Mouse (Mus musculus) heart, postnatal 0 days (tissue): Measurements from ENCODE around the gene Lonp1. TPM values are rescaled to one million over a fixed set of nuclear protein-coding genes. Genes with fewer than 3 reads are reported as not detected.

ENCODE experiments used
- ATAC-seq: fragments of 200-750 bp; cut with Nextera tagmentation; 2 replicates; pipeline ENCODE4 v1.8.0; 2017; ENCODE audit warnings: low read depth, moderate number of reproducible peaks, moderate library complexity; ENCODE audit not compliant: insufficient read depth
- DNase-seq: peaks from one replicate; pipeline ENCODE4 v3.0.0-alpha.2; 2016; ENCODE audit warnings: low spot score
- H3K27ac ChIP-seq: fragments of 300-500 bp; sonication (generic); 2 replicates; pipeline ENCODE4 v1.5.1; 2014; ENCODE audit warnings: low read depth, mild to moderate bottlenecking
- H3K27me3 ChIP-seq: fragments of 300-500 bp; sonication (generic); 2 replicates; pipeline ENCODE4 v1.6.1; 2014; ENCODE audit warnings: low read length, mixed read lengths; ENCODE audit not compliant: control insufficient read depth, insufficient read depth
- H3K36me3 ChIP-seq: fragments of 300-500 bp; sonication (generic); replicated peaks from 2 replicates; pipeline ENCODE4 v1.6.1; 2014; ENCODE audit warnings: low read length, mixed read lengths; ENCODE audit not compliant: control insufficient read depth, insufficient read depth
- H3K4me1 ChIP-seq: fragments of 300-500 bp; sonication (generic); 2 replicates; pipeline ENCODE4 v1.6.1; 2014; ENCODE audit warnings: antibody characterized with exemption; ENCODE audit not compliant: control insufficient read depth, insufficient read depth
- H3K4me2 ChIP-seq: fragments of 300-500 bp; sonication (generic); 2 replicates; pipeline ENCODE4 v1.6.1; 2014; ENCODE audit warnings: low read depth, mild to moderate bottlenecking, low read length, moderate library complexity
- H3K4me3 ChIP-seq: fragments of 300-500 bp; sonication (generic); 2 replicates; pipeline ENCODE4 v1.5.1; 2014; ENCODE audit warnings: low read depth, low read length
- H3K9ac ChIP-seq: fragments of 300-500 bp; sonication (generic); replicated peaks from 2 replicates; pipeline ENCODE4 v1.6.1; 2014; ENCODE audit warnings: low read depth, low read length, mixed read lengths
- H3K9me3 ChIP-seq: fragments of 300-500 bp; sonication (generic); replicated peaks from 2 replicates; pipeline ENCODE4 v1.6.1; 2016; ENCODE audit warnings: low read length; ENCODE audit not compliant: control insufficient read depth
- CTCF ChIP-seq: IDR thresholded peaks from 2 replicates; pipeline ENCODE4 v1.5.1; 2016; ENCODE audit warnings: antibody characterized with exemption, control low read depth, low read depth
- EP300 ChIP-seq: IDR thresholded peaks from 2 replicates; pipeline ENCODE4 v1.6.1; 2016; ENCODE audit warnings: antibody characterized with exemption, low read depth
- WGBS: fragments of 180-500 bp; shearing (Covaris S2); extraction: QIAGEN DNeasy Blood & Tissue Kit; methylation state at CpG from one replicate; pipeline ENCODE4 v1.1.7; 2014; 5-methylcytosine and 5-hydroxymethylcytosine counted together
- polyA plus RNA-seq: library from polyadenylated mRNA; unstranded; fragments of >200 nt; fragmentation: Nextera tagmentation; extraction: Ambion mirVana; gene quantifications from 2 replicates; pipeline ENCODE4 v1.2.1, GENCODE M21; 2015
- total RNA-seq: library from RNA; depleted of rRNA; stranded (reverse); fragments of >200 nt; gene quantifications from 2 replicates; pipeline ENCODE4 v1.2.3, GENCODE M21; 2014; ENCODE audit warnings: low replicate concordance

The Lonp1 gene
- total and polyA plus RNA-seq, 2 experiments from 2014 or later: 46.4 to 109 TPM

DNA sequence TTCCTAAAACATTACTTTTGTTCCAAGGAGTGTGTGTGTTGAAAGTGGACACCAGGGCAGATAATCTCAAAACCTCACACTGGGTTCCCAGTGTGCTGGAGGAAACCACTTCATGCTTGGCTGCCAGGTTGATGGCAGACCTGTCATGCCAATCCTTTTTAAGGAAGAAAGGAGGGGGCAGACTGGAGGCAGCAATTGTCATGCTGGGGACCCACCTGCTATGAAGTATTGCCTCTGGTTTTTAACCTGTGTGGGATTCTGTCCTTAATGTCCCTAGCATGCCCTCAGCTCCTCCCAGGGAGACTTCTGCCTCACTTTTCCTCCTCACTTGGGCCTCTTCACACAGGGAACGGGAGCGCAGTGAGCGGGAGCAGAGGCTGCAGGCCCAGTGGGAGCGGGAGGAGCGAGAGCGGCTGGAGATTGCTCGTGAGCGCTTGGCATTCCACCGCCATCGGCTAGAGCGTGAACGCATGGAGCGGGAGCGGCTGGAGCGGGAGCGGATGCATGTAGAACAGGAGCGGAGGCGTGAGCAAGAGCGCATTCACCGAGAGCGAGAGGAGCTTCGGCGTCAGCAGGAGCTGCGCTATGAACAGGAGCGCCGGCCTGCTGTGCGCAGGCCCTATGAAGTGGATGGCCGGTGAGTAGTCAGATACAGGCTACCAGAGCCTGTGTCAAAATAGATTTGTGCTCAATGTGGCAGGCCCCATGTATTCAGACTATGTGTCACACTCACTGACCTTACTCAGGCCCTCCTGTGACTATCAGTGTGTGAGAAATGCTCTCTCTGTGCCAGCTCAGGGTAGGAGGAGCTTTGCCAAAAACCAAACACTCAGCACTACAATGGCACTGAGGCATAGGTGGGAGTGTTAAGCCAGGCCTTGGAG is 23.3 kb downstream of the Lonp1 start:
- 91% methylated on average over 28 of the region's 28 CpGs for WGBS
- H3K4me2 ChIP-seq: no peak overlapping the region
- TF ChIP-seq CTCF: no peak
- no peak for TF ChIP-seq EP300
- ATAC-seq (no peak), DNase-seq (no peak)
- peaks cover 80% of the 10 kb centered on the region for H3K36me3 ChIP-seq
- H3K27ac ChIP-seq: no peak overlapping the region
- H3K9ac ChIP-seq: no peak overlapping the region
- H3K9me3 ChIP-seq: no peaks in the 10 kb centered on the region
- no peaks in the 10 kb centered on the region for H3K27me3 ChIP-seq
- H3K4me3 ChIP-seq: no peak overlapping the region
- 0 out of 2 replicates have a peak, but pooled peaks cover 3% of the 10 kb centered on the region for H3K4me1 ChIP-seq

DNA sequence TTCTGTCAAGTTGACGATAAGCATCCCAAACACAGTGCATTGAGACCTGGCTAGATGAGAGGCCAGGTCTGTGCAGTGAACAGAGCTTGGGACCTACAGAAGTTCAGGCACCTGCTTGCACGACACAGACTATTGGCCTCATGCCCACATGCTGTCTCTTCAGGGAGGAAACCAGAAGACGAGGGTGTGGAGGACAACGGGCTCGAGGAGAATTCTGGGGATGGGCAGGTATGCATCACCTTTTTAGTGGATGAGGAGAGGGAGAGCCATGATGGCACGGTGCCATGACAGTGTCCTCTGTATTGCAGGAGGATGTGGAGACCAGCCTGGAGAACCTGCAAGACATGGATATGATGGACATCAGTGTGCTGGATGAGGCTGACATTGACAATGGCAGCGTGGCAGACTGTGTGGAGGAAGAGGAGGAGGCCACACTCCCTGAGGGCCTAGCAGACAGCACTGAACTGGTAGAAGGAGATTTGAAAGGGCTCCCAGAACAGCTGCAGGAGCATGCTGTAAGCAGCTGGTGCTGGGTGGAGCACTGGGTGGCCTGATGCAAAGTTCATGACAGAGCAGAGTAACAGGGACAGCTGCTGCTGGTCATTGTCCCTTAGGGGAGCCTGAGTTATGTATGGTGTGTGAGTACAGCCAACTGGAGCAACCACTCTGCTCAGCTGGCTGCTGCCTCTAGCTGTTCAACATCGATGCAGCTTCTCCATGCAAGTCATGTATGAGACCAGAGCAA is 33.0 kb downstream of the Lonp1 start:
- H3K27me3 ChIP-seq: no peaks in the 10 kb centered on the region
- H3K9ac ChIP-seq: no peak overlapping the region
- no peak overlapping the region for H3K4me2 ChIP-seq
- TF ChIP-seq CTCF (no peak), EP300 (no peak)
- H3K4me1 ChIP-seq: no peaks in the 10 kb centered on the region
- peaks cover 95% of the 10 kb centered on the region for H3K36me3 ChIP-seq
- H3K27ac ChIP-seq: no peak overlapping the region
- H3K9me3 ChIP-seq: no peaks in the 10 kb centered on the region
- ATAC-seq (peak; percentile 56), DNase-seq (no peak)
- WGBS: 65% methylated on average over 8 of the region's 8 CpGs
- H3K4me3 ChIP-seq: no peak overlapping the region

DNA sequence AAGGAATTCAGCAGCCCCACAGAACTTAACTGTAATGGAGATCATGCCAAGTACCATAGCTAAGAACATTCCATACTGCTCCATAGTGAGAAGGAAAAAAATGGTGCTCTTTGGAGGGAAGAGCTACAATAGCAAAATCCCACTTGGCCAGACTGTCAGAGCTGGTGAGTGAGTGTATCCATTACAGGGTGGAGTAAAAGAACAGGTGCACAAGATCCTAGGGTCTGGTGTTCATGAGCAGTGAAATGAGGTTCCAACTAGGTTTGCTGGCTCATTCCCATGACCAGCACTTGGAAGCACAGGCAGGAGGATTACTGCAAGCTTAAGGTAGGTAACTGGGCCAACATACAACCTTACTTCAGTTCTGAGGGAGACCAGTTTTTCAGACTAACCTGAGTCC is 34.1 kb downstream of the Lonp1 start:
- DNase-seq: no peak
- H3K36me3 ChIP-seq: peaks cover 99% of the 10 kb centered on the region
- no peak for ATAC-seq

DNA sequence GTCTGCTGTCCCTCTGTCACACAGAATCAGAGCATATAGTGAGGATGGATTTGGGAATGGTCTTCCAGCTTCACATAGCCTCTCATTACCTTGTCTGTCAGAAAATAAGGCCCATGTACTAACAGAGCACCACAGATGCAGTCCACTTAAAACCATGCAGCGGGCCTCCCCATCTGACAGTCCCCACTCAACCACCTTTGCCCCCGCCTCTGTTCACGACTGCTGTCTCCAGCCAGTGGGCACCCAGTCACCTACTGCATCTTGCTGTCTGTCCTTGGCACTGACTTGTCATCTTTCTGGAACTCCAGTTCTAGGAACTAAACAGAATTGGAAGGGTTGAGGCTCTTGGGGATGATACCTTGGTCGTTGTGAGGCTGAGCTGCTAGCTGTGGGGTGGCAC is 37.8 kb downstream of the Lonp1 start:
- DNase-seq (no peak), ATAC-seq (no peak)
- Histone ChIP-seq H3K9me3 (no peaks in the 10 kb centered on the region), H3K4me3 (no peak overlapping the region), H3K4me1 (peaks cover 12% of the 10 kb centered on the region), H3K27me3 (no peaks in the 10 kb centered on the region), H3K9ac (no peak overlapping the region), H3K27ac (no peak overlapping the region), H3K36me3 (peaks cover 74% of the 10 kb centered on the region), H3K4me2 (no peak overlapping the region)
- 92% methylated on average over 4 of the region's 4 CpGs for WGBS
- TF ChIP-seq EP300: no peak
- TF ChIP-seq CTCF: no peak

More for the DNA sequence above, 34.1 kb downstream of the Lonp1 start:
- Histone ChIP-seq H3K27ac (no peak overlapping the region), H3K9ac (no peak overlapping the region), H3K4me1 (no peaks in the 10 kb centered on the region), H3K4me2 (no peak overlapping the region), H3K9me3 (no peaks in the 10 kb centered on the region), H3K27me3 (no peaks in the 10 kb centered on the region), H3K4me3 (no peak overlapping the region)
- TF ChIP-seq EP300: no peak
- TF ChIP-seq CTCF: no peak

DNA sequence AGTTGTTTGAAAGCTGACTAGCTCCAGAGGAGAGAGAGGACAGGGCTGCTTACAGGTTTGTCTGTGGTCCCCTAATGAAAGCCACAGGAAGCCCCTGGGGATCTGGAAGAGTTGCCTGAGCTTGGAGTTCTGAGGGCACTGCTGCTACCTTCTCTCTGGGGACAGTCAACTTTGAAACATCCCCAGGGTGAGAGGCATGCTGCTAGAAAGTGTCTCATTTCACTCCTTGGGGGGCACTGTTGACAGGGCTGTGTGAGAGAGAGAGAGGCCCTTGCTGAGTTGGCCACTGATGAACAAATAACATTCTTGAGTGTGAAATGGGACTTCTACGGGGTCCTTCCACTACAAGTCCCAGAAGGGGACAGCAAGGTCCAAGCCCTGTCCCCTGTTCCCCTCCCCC is 38.9 kb downstream of the Lonp1 start:
- peaks cover 65% of the 10 kb centered on the region for H3K36me3 ChIP-seq

More for the DNA sequence above, 38.9 kb downstream of the Lonp1 start:
- 0 out of 2 replicates have a peak overlapping the region, but pooled peaks have one; percentile 7 for H3K9ac ChIP-seq
- DNase-seq: no peak
- TF ChIP-seq EP300 (no peak), CTCF (no peak)
- no peak overlapping the region for H3K4me3 ChIP-seq
- 65% methylated on average over 1 of the region's 1 CpGs for WGBS
- no peak overlapping the region for H3K4me2 ChIP-seq
- H3K9me3 ChIP-seq: no peaks in the 10 kb centered on the region
- H3K27ac ChIP-seq: no peak overlapping the region
- H3K4me1 ChIP-seq: peaks cover 18% of the 10 kb centered on the region
- no peak for ATAC-seq
- no peaks in the 10 kb centered on the region for H3K27me3 ChIP-seq
